Mouse (Mus musculus): Measurements from ENCODE around the gene Gstp2.

The Gstp2 gene

DNA sequence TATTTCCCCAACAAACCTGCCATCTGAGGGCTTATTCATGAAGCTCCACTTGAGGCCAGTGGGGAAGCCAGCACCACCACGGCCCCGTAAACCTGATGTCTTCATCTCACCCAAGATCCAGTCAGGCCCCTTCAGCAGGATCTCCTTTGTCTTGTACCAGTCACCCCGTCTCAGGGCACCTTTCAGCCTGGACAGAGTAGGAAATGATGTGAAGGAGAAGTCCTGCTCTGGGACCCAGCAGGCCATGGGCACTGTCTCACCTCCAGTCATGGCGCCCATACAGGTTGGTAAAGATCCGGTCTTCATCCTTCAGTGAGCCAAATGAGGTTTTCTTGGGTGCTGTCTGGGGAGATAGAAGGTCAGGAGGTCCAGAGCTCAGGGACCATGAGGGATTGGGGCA, 34.7 kb downstream of the Gstp2 start:
- DNase-seq (ENCODE audit: low spot score in 2 of 2): no peak

DNA sequence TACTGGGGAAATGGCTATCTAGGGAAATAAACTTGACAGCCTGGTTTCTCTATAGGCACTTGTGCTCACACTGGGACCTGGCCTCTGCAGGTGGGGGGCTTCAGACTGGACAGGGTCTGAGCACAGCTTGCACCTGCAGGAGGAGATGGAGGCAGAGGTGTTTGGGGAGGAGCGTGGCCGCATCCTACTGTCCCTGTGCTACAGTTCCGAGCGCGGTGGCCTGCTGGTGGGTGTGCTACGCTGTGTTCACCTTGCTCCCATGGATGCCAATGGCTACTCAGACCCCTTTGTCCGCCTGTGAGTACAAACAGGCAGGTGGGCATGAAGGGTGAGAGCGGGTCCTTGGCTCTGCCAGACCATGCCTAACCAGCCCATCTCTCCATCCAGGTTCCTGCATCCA, 39.9 kb downstream of the Gstp2 start:
- no peak for DNase-seq (ENCODE audit: low spot score in 2 of 2)

DNA sequence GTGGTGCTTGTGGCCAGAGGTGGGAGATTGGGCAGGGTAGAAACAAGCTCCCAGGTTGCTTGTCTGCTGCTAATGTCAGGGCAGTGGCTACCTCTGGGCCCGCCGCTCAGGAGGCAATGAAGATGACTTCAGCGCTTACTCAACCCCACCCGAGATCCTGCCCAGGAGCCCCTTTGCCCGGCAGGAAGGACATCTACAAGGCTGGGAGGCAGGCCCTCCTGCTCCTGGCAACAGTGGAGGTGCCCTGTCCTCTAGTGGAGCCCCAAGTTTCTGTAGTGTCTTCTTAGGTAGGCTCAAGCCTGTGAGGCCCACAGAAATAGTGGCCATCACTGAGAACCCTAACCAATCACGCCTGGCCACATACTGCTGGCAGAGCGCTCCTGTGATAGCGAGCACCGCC, 40.7 kb downstream of the Gstp2 start:
- DNase-seq (ENCODE audit: low spot score in 2 of 2): no peak

DNA sequence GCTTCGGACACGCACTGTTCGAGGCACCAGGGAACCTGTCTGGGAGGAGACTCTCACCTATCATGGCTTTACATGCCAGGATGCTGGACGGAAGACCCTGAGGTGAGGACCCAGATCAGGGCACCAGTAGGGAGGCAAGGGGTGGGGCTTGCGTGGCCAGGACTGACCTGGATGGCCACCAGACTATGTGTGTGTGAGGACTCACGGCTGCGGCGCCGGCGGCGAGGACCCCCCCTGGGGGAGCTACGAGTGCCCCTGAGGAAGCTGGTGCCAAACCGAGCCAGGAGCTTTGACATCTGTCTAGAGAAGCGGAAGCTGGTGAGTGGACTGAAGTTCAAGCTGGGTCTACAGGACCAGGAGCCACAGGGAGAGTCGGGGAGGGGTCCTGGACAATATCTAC, 41.5 kb downstream of the Gstp2 start:
- DNase-seq (ENCODE audit: low spot score in 2 of 2): no peak

DNA sequence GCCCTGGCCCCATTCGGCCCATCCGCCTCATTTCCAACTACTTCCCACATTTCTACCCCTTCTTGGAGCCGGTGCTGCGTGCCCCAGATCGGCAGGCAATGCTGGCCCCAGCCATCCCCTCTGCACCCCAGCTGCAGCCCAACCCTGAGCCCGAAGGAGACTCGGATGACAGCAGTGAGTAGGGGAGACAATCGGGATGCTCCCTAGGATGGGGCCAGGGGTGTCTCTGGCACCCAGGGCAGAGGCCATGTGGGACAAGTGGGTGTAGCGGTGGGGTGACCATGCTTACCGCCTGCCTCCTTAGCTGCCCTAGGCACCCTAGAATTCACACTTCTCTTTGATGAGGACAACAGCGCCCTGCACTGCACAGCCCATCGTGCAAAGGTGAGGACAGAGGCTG, 42.2 kb downstream of the Gstp2 start:
- DNase-seq (ENCODE audit: low spot score in 2 of 2): no peak

DNA sequence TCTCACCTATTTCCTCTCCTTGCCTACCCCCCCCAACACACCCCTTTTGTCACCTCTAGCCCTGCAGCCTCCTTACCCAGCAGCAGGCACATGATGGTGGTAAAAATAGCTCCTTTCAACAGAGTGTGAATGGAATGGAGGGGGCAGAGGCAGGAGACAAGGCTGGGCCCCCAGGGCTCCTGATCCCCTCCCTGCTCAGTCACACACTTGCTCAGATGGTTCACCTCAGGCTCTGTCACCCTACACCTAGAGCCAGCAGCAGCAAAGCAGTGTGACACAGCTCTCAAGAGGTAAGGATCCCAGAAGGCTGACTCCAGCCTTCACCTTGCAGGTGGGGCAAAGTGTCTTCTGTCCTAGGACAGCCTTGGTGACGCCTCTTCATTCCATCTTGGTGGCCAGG, 42.7 kb downstream of the Gstp2 start, which contains the start of gene Doc2g:
Gene Doc2g (plus strand): TSS at position 202 of the 400 bp plus-strand sequence.
- DNase-seq (ENCODE audit: low spot score in 2 of 2): no peak

DNA sequence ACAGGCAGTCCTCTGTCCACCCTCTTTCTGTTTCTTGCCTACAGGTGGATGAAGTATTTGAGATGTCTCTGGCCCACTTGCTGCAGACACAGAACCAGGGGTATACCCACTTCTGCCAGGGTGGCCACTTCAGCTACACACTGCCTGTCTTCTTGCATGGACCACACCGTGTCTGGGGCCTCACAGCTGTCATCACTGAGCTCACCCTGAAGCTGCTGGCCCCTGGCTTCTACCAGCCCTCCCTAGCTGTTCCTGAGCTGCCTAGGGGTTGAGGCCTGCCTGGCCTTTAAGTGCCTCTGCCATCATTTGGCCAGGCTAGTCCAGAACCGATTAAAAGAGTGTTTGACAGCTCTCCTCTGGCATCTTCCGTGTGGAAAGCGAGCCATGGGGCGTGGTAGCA, 44.1 kb downstream of the Gstp2 start:
- DNase-seq (ENCODE audit: low spot score in 2 of 2): no peak

DNA sequence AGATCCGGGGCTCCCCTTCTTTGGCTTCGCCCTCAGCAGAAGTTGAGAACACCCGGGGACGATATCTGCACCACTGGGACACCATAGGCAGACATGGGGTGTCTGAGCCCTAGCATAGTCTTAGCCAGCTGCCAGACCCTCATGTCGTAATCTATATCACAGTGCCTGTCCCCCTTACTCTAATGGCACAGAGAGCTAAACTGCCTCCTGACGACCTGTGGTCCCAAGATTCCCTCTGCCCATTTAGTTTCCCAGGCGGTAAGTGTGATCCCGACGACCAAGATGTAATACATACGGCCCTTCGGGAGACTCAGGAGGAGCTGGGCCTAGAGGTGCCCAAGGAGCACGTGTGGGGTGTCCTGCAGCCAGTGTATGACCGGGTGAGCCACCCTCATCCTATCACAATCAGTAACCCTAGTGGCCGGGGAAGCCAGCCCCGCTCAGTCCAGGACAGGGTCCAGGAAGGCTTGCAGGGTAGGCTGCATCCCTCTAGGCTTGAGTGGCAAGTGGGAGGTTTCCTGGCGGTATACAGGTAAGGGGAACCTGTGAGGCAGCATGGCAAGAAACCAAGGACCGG, 44.8 kb downstream of the Gstp2 start:
- DNase-seq (ENCODE audit: low spot score in 2 of 2): no peak

DNA sequence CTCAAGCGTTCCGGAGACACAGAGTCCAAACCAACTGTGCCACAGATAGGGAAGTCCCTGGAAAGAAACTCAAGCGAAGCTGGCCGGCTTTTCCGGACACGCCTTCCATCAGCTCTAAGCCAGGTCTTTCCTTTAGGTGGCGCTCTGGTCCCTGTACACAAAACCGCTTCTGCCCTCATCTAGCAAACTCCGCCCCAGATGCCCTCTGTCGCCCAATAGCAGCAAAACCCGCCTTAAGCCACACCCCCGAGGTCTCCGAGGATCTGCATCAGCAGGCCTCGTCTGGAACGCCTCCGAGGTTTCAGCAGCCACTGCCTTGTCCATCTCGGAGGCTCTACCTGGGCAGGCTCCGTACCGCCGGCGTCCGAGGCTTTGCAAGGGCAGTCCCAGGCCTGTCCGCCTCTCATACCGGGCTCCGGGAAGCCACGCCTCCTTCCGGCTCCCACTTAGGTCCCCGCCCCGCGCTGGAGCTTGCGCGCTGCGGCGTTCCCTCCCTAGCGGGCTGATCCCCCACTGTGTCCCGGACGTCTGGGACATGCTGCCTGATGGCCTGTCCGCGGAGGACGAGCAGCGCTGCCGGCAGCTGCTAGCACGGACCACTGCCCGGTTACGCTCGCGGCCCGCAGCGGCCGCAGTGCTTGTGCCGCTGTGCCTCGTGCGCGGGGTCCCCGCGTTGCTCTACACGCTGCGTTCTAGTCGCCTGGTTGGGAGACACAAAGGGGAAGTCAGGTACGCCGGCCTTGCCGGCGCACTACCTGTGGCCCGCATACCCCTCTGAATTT, 45.5 kb downstream of the Gstp2 start, which contains the start of the genes Nudt8 and Gm49405:
Gene Nudt8 (plus strand): TSS at position 462 of the 782 bp plus-strand sequence.
Gene Gm49405 (plus strand): TSS at position 508 of the 782 bp plus-strand sequence.
- peak; percentile 87 to 89 for DNase-seq (ENCODE audit: low spot score in 2 of 2)

DNA sequence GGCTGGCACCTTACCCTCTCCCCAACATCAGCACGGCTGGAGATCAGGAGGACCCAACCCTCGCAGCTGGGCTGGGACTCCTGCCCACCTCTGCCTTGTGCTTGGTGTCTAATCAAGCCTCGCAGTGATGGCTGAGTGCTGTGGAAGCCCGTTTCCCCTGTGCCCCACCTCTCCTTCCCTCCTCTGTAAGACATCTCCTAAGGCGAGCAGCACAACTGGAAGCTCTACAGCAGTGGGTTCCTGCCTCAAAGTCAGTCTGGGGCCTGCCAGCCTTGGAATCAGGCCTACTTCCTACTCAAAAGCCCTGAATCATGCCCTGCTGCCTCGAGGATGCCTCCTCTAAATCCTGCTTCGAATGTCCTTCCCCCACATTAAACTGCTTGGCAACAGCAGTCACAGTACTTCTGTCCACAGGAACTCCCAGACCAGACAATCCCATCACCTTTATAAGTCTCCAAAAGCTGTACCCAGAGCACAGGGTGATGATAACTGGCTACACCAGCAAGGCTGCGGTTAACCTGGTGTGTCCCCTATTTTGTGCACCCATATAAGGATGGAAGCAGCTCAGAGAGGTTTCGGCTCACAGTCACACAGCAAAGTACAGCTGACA, 46.6 kb downstream of the Gstp2 start:
- no peak for DNase-seq (ENCODE audit: low spot score in 2 of 2)

DNA sequence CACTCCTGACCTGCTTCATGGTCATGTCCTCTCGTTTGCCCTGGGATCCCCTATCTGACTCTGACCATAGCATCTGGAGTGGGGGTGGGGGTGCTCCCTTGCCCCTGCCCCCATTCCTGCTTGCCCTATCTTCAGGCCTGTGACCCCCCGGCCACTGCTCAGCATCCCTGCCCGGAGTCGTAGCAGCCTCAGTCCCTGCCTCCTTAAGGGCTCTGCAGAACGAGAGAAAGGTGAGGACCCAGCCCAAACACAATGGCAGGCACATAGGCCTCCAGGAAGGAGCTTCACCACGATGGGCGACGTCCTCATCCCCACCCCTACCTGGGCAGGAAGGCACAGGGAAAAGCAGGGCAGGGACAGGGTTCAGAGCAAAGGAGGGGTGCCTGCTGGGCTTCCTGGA, 47.5 kb downstream of the Gstp2 start:
- no peak for DNase-seq (ENCODE audit: low spot score in 2 of 2)

DNA sequence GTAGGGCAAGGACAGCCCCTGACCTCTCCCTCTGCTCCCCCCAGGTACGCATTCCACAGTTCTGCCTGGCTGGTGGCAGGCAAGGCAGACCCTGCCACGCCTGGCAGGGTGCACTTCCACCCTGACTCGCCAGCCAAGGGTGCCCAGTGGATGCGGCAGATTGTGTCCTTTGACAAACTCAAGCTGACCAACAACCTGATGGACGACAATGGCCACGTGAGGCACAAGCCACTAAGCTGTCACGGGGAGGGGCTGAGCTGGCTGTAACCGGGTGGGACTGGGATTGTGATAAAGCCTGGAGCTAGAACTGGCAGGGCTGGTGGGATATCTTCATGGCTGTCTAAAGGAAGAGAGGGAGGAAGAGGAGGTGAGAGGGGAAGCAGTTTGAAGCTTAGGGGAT, 48.6 kb downstream of the Gstp2 start:
- no peak for DNase-seq (ENCODE audit: low spot score in 2 of 2)

DNA sequence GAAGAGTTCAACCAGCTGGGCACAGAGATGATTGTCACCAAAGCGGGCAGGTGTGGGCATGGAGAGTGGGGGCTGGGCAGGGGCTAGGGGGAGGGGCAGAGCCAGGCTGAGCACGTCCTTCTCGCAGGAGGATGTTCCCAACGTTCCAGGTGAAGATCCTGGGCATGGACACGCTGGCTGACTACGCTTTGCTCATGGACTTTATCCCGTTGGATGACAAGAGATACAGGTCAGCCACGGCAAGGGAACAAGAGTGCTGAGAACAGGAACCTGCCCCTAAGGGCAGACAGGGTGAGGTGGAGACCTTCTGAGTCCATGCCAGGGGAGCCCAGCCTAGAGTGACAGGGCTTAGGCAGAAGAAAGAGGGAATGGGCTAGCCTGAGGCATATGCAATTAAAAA, 49.1 kb downstream of the Gstp2 start:
- DNase-seq (ENCODE audit: low spot score in 2 of 2): no peak

DNA sequence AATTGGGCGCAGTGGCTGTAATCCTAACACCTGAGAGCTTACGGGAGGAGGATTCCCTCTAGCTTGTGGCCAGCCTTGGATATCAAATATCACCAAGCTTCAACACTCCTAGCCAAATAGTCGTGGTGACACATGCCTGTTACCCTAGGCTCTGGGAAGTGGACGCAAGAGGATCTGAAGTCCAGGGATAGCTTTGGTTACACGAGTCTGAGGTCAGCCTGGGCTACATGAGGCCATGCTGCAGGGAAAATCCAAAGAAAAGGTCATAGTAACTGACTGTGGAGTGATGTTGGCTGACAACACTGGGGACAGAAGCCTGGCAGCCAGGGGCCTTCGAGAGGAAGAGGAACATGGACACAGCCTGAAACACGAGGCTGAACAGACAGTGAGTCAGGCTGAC, 49.7 kb downstream of the Gstp2 start:
- DNase-seq (ENCODE audit: low spot score in 2 of 2): no peak

DNA sequence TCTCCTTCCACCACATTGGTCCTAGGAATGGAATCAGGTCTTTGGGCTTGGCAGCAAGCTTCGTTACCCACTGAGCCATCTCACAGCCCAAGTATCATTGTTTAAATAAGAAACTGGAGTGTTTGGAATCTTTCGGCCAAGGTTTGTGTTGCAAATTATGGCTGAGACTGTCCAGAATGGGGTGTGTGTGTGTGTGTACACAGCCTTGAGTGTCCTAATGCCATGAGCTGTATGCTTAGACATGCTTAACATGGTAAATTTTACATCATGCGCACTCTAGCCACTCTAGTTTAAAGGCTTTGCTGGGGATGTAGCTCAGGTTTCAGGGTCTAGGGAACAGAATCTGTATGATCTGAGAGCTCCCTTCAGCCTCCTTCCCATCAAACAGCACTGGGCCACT, 50.3 kb downstream of the Gstp2 start:
- no peak for DNase-seq (ENCODE audit: low spot score in 2 of 2)

DNA sequence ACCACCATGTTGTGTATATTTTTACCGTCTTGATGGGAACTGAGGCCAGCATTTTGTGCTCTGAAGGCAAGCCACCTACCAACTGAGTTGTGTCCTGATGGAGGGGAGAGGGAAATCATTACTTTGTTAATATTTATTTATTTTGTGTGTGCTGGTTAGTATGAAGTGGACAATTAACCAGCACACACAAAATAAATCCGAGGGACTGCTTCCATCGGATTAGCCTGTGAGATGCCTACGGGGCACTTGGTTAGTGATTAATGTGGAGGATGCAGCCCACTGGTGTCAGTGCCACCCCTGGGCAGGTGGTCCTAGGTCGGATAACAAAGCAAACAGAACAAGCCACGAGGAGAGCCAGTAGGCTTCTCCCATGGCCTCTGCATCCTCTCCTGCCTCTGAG, 50.9 kb downstream of the Gstp2 start:
- no peak for DNase-seq (ENCODE audit: low spot score in 2 of 2)

DNA sequence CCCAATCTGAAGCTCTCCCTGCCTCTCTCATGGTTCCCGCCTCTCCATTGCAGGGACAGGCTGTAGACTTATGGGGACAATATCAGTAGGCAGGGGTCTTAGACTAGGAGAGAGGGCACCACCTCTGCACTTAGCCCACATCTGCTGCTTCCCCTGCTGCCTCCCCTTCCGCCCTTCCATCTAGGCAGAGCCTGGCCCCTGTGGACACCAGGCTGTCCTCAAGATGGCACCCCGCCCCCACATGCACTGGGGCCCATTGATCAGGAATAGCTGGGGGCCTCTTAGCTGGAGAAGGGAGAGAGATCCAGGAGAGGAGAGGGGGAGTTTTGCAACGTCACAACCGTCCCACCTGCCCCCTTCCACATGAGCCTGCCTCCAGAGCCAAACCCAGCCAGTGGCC, 53.4 kb downstream of the Gstp2 start, which contains the start of gene Tbx10:
Gene Tbx10 (plus strand): TSS at position 337 of the 400 bp plus-strand sequence.
- no peak for DNase-seq (ENCODE audit: low spot score in 2 of 2)

DNA sequence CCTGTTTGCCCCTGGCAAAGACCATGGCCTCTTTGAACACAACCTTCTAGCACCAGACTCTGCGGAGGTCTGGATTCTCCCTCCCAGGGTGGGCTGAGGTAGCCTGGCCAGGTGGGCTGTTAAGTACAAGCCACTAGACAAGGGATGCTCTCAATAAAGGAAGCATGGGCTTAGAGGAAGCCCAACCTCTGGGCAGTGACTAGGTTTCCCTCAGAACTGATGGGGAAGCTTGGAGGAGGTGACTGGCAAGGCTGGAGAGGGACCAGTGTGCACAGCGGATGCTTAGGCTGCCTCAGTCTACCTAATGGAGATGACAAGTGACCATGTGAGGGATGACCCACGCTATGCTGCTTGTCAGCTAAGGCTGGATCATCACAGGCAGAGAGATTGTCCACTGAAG, 53.9 kb downstream of the Gstp2 start:
- DNase-seq (ENCODE audit: low spot score in 2 of 2): no peak

DNA sequence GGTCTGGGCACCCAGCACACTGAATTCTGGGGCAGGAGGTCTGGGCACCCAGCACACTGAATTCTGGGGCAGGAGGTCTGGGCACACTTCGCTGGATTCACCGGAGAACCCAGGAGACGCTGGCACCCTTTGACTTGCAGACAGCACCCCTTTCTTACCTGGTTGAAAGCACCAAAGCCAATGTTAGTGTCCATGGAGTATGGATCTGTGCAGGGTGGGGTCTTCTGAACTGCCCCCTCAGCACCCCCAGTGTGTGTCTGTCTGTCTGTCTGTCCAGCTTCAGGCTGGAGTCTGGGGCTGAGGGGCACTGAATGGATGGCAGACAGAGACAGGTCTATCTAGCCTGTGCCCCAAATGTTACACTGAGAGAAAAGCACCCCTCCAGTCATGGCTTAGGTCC, 54.3 kb downstream of the Gstp2 start:
- no peak for DNase-seq (ENCODE audit: low spot score in 2 of 2)

DNA sequence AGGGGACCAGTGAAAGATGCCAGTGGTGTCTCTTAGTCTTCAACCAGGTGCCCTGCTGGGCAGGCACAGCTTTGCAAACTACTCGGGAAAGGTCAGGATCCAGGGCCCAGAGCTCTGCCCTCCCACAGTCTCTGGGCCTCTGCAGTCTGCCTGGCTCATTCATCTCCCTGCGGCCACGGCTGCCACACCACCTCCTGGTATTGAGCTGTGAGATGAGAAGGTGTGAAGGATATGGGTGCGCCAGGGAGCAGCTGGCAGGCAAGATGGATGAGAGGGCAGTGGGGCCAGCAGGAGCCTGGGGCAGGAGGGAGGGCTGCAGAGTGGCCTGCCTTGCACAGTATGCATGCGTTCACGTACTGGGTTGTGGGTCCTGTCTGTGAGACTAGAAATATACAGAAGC, 55.0 kb downstream of the Gstp2 start:
- no peak for DNase-seq (ENCODE audit: low spot score in 2 of 2)

Data from spleen, postnatal 14 days (tissue).